Mouse (Mus musculus) lung, embryonic 14.5 days (tissue): ENCODE data around the gene Pax6. TPM values are rescaled to one million over a fixed set of nuclear protein-coding genes. Genes with fewer than 3 reads are reported as not detected.

Source experiments
- ATAC-seq: fragments of 200-750 bp; cut with Nextera tagmentation; 2 replicates; pipeline ENCODE4 v1.8.0; 2017; ENCODE audit warnings: mild to moderate bottlenecking, moderate TSS enrichment, moderate library complexity; ENCODE audit not compliant: insufficient read depth
- DNase-seq: peaks from one replicate; pipeline ENCODE4 v3.0.0-alpha.2; 2015
- H3K27ac ChIP-seq: fragments of 300-500 bp; sonication (generic); 2 replicates; pipeline ENCODE4 v1.5.1; 2014; ENCODE audit warnings: low read depth, mild to moderate bottlenecking, moderate library complexity
- H3K27me3 ChIP-seq: fragments of 300-500 bp; sonication (generic); 2 replicates; pipeline ENCODE4 v1.6.1; 2014; ENCODE audit warnings: low read length, control low read depth; ENCODE audit not compliant: insufficient read depth
- H3K36me3 ChIP-seq: fragments of 300-500 bp; sonication (generic); 2 replicates; pipeline ENCODE4 v1.6.1; 2014; ENCODE audit warnings: control low read depth; ENCODE audit not compliant: insufficient read depth
- H3K4me1 ChIP-seq: fragments of 300-500 bp; sonication (generic); 2 replicates; pipeline ENCODE4 v1.6.1; 2014; ENCODE audit warnings: antibody characterized with exemption, control low read depth; ENCODE audit not compliant: insufficient read depth
- H3K4me2 ChIP-seq: fragments of 300-500 bp; sonication (generic); 2 replicates; pipeline ENCODE4 v1.6.1; 2014; ENCODE audit warnings: mild to moderate bottlenecking
- H3K4me3 ChIP-seq: fragments of 300-500 bp; sonication (generic); 2 replicates; pipeline ENCODE4 v1.5.1; 2014; ENCODE audit warnings: low read depth, low read length
- H3K9ac ChIP-seq: fragments of 300-500 bp; sonication (generic); 2 replicates; pipeline ENCODE4 v1.6.1; 2014
- H3K9me3 ChIP-seq: fragments of 300-500 bp; sonication (generic); 2 replicates; pipeline ENCODE4 v1.6.1; 2016; ENCODE audit warnings: low read depth, low read length, control low read depth
- CTCF ChIP-seq: IDR thresholded peaks from 2 replicates; pipeline ENCODE4 v1.5.1; 2016; ENCODE audit warnings: antibody characterized with exemption, low read depth
- WGBS: fragments of 180-500 bp; shearing (Covaris S2); extraction: QIAGEN DNeasy Blood & Tissue Kit; methylation state at CpG from one replicate; pipeline ENCODE4 v1.1.7; 2014; 5-methylcytosine and 5-hydroxymethylcytosine counted together
- polyA plus RNA-seq: library from polyadenylated mRNA; unstranded; fragments of >200 nt; fragmentation: Nextera tagmentation; extraction: Ambion mirVana; gene quantifications from 2 replicates; pipeline ENCODE4 v1.2.1, GENCODE M21; 2014

The Pax6 gene
- polyA plus RNA-seq, 1 experiment from 2014 or later = not detected

- Histone ChIP-seq H3K4me1 (no peaks in the 10 kb centered on the region), H3K9ac (no peak overlapping the region), H3K27ac (no peak overlapping the region), H3K4me3 (no peak overlapping the region), H3K36me3 (no peaks in the 10 kb centered on the region), H3K27me3 (peaks cover 96% of the 10 kb centered on the region), H3K4me2 (no peak overlapping the region), H3K9me3 (no peaks in the 10 kb centered on the region)
- no peak for DNase-seq
- 2% methylated on average over 24 of the region's 24 CpGs for WGBS
- ATAC-seq = peak; percentile 19; the same call in 1 of the 2 replicates
- TF ChIP-seq CTCF = no peak
Observed at GRCm38 (mm10) chr2:105680146-105680998, 11.7 kb downstream of the Pax6 start.

- Histone ChIP-seq H3K36me3 (no peaks in the 10 kb centered on the region), H3K4me1 (no peaks in the 10 kb centered on the region), H3K9me3 (no peaks in the 10 kb centered on the region), H3K9ac (no peak overlapping the region), H3K27me3 (peaks cover 96% of the 10 kb centered on the region), H3K4me3 (no peak overlapping the region), H3K27ac (no peak overlapping the region), H3K4me2 (no peak overlapping the region)
- 3% methylated on average over 30 of the region's 30 CpGs for WGBS
- ATAC-seq (no peak), DNase-seq (no peak)
- TF ChIP-seq CTCF = no peak
Observed at GRCm38 (mm10) chr2:105680999-105681710, 12.5 kb downstream of the Pax6 start.

DNA sequence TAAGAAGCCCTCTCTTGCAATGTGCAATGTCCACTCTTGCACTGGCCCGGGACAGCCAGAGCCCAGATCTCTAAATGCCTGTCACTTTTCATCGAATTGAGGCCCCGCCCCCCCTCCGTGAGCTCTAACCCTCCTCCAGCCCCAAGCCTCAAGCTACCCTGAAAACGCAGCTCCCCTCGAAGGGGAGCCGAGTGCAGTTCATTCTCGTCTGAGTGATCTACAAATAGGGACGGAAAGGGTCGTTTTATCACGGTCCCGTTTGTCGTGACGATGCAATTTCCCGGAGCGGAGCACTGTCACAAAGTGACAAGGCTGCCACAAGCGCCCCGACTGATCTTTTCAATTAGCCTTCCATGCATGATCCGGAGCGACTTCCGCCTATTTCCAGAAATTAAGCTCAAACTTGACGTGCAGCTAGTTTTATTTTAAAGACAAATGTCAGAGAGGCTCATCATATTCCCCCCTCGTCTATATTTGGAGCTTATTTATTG is 13.4 kb downstream of the Pax6 start:
- DNase-seq = no peak
- H3K4me2 ChIP-seq = no peak overlapping the region
- WGBS = under 1% methylated on average over 23 of the region's 23 CpGs

DNA sequence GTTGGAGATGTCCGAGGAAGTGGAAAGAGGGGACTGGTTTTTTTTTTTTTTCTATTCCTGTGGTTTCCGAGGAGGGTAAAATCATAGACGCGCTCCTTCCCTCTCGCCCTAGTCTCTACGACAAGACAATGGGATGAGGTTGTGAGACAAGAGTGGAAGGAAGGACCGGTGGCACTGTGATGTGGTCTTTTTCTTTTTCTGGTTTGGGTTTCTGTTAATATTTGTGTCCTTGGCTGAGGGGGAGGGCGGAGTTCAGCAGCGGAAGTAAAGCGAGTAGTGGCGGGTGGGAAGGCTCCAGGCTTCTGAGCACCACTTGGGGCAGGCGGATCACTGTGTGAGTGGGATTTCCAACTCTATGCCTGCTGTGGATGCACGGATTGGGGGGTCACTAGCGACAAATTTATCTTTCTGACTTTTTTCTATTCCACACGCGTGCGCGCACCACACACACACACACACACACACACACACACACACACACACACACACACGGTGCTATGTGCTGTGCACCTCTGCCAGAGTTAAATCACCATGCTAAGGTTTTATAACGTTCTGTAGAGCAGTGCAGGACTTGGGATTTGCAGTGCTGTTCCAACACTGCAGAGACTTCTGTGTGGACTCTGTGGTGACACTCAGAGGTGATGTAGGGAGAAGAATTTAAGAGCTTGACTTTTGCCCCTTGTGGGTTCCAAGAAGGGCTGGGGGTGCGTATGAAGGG is 14.1 kb downstream of the Pax6 start:
- H3K9me3 ChIP-seq = no peaks in the 10 kb centered on the region
- no peak overlapping the region for H3K4me2 ChIP-seq
- peaks cover 96% of the 10 kb centered on the region for H3K27me3 ChIP-seq
- no peak overlapping the region for H3K9ac ChIP-seq
- H3K4me1 ChIP-seq = no peaks in the 10 kb centered on the region
- no peak overlapping the region for H3K27ac ChIP-seq
- no peak for ATAC-seq
- TF ChIP-seq CTCF = no peak
- no peak for DNase-seq
- no peak overlapping the region for H3K4me3 ChIP-seq
- WGBS = under 1% methylated on average over 21 of the region's 21 CpGs
- no peaks in the 10 kb centered on the region for H3K36me3 ChIP-seq

More for the DNA sequence above, 13.4 kb downstream of the Pax6 start:
- peaks cover 96% of the 10 kb centered on the region for H3K27me3 ChIP-seq
- no peaks in the 10 kb centered on the region for H3K4me1 ChIP-seq
- no peak for ATAC-seq
- no peak overlapping the region for H3K4me3 ChIP-seq
- H3K36me3 ChIP-seq = no peaks in the 10 kb centered on the region
- no peak overlapping the region for H3K9ac ChIP-seq
- H3K9me3 ChIP-seq = no peaks in the 10 kb centered on the region
- no peak overlapping the region for H3K27ac ChIP-seq
- no peak for TF ChIP-seq CTCF

- Histone ChIP-seq H3K9ac (no peak overlapping the region), H3K4me3 (no peak overlapping the region), H3K4me1 (no peaks in the 10 kb centered on the region), H3K27me3 (peaks cover 96% of the 10 kb centered on the region), H3K36me3 (no peaks in the 10 kb centered on the region), H3K4me2 (no peak overlapping the region), H3K9me3 (no peaks in the 10 kb centered on the region), H3K27ac (no peak overlapping the region)
- ATAC-seq (no peak), DNase-seq (no peak)
- 1% methylated on average over 22 of the region's 22 CpGs for WGBS
- TF ChIP-seq CTCF = no peak
Observed at GRCm38 (mm10) chr2:105683771-105684410, 15.2 kb downstream of the Pax6 start.

DNA sequence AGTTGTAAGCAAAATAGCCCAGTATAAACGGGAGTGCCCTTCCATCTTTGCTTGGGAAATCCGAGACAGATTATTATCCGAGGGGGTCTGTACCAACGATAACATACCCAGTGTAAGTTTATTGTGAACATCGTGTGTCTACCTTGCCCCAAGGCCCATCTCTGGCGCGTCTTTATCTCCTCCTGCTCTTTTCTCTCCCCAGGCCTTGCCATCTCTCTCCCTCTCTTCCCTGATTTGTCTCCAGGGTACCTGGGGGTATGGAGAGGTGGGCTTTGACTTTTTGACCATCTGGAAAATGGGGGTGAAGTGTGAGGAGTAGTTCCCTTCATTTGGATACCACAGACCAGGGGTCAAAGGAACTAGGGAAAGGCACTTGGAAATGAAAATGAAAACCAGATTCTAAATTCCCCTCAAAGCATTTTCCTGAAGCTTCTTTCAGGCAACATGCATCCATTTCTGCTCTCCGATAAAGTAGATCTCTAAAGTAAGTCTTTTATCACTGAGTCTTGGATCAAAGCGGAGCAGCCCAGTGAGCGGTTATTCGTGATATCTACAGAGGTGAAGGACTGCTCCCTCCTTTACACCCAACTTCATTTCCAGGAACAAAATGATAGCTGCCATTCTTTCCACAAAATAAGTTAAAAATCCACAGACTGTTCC is 16.4 kb downstream of the Pax6 start:
- no peak overlapping the region for H3K4me3 ChIP-seq
- TF ChIP-seq CTCF = no peak
- DNase-seq (no peak), ATAC-seq (no peak)
- H3K9ac ChIP-seq = no peak overlapping the region
- H3K27me3 ChIP-seq = peaks cover 96% of the 10 kb centered on the region
- H3K9me3 ChIP-seq = no peaks in the 10 kb centered on the region
- H3K27ac ChIP-seq = no peak overlapping the region
- no peaks in the 10 kb centered on the region for H3K36me3 ChIP-seq
- WGBS = 3% methylated on average over 11 of the region's 11 CpGs
- no peaks in the 10 kb centered on the region for H3K4me1 ChIP-seq
- no peak overlapping the region for H3K4me2 ChIP-seq
